Mouse (Mus musculus) neural tube, embryonic 12.5 days (tissue): ENCODE data around the gene Slc36a2. TPM values are rescaled to one million over a fixed set of nuclear protein-coding genes. Genes with fewer than 3 reads are reported as not detected.

Experiments used
- ATAC-seq: fragments of 200-750 bp; cut with Nextera tagmentation; 2 replicates; pipeline ENCODE4 v1.8.0; 2017; ENCODE audit warnings: low read depth, mild to moderate bottlenecking, moderate TSS enrichment, moderate library complexity; ENCODE audit not compliant: low FRiP score
- H3K27ac ChIP-seq: fragments of 300-500 bp; sonication (generic); 2 replicates; pipeline ENCODE4 v1.5.1; 2016
- H3K27me3 ChIP-seq: fragments of 300-500 bp; sonication (generic); replicated peaks from 2 replicates; pipeline ENCODE4 v1.6.1; 2016; ENCODE audit warnings: mild to moderate bottlenecking
- H3K36me3 ChIP-seq: fragments of 300-500 bp; sonication (generic); 2 replicates; pipeline ENCODE4 v1.6.1; 2016; ENCODE audit warnings: mild to moderate bottlenecking
- H3K4me1 ChIP-seq: fragments of 300-500 bp; sonication (generic); 2 replicates; pipeline ENCODE4 v1.6.1; 2016
- H3K4me2 ChIP-seq: fragments of 300-500 bp; sonication (generic); replicated peaks from 2 replicates; pipeline ENCODE4 v1.6.1; 2016; ENCODE audit warnings: mild to moderate bottlenecking
- H3K4me3 ChIP-seq: fragments of 300-500 bp; sonication (generic); 2 replicates; pipeline ENCODE4 v1.5.1; 2016
- H3K9ac ChIP-seq: fragments of 300-500 bp; sonication (generic); 2 replicates; pipeline ENCODE4 v1.6.1; 2016; ENCODE audit warnings: mild to moderate bottlenecking
- H3K9me3 ChIP-seq: fragments of 300-500 bp; sonication (generic); 2 replicates; pipeline ENCODE4 v1.6.1; 2016; ENCODE audit warnings: mild to moderate bottlenecking
- WGBS: fragments of 180-500 bp; shearing (Covaris S2); methylation state at CpG from one replicate; pipeline ENCODE4 v1.1.7; 2016; 5-methylcytosine and 5-hydroxymethylcytosine counted together
- polyA plus RNA-seq: library from polyadenylated mRNA; unstranded; fragments of >200 nt; fragmentation: Nextera tagmentation; extraction: Ambion mirVana; gene quantifications from 2 replicates; pipeline ENCODE4 v1.2.1, GENCODE M21; 2016

Slc36a2 gene
- polyA plus RNA-seq: 0.81 and 0.88 TPM in 2 replicates

DNA sequence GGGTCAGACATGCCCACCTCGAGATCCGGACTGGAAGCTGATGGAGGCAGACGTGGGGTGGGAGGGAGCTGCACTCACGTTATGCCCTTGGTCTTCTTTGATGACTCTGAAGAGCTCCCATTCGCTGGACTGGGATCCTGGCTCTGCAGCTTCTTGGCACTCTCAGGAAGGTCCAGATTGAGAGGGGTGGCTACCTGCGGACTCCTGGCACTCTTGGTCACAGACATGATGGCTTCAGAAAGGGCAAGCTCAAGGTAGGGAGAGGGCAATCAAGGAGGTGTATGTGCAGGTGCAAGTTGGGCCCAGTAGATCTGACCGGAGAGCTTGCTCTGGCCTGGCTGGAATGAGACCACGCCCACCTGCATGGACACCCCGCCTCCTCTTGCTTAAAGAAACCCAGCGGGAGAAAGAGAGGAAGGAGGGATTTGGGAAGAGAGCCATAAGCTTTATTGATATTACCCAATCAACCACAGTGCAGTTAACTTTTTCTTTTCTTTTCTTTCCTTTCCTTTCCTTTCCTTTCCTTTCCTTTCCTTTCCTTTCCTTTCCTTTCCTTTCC lies at the start of gene Slc36a2:
TSS of gene Slc36a2 (minus strand) at position 345 of the 559 bp plus-strand sequence.
- Histone ChIP-seq H3K4me3 (no peak within 1 kb of the TSS), H3K36me3 (no peaks in the 10 kb centered on the region), H3K9me3 (no peaks in the 10 kb centered on the region), H3K4me1 (no peaks in the 10 kb centered on the region), H3K27me3 (no peaks in the 10 kb centered on the region), H3K9ac (no peak within 1 kb of the TSS), H3K27ac (no peak within 1 kb of the TSS), H3K4me2 (no peak within 1 kb of the TSS)
- ATAC-seq: no peak
- WGBS: 20% methylated on average over 10 of the region's 10 CpGs

DNA sequence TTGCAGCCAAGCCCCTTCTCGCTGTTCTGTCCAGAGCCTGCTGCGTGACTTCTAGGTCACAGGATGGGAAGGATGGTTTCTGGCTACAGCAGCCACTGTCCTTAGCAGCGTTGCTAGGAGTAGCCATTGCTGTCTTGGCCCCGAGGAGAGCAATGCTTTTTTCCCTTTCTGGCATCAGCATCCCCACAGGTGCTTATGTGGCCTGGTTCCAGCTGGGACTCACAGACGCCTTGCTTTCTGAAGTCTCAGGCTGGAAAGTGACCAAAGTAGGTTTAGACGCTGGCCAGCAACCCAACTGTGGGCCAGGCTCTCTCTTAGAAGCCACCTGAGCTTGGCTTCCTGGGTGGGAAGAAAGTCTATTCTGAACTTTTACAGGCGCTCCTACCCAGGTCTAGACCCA lies 49.4 kb upstream of the Slc36a2 start:
- Histone ChIP-seq H3K4me3 (no peak overlapping the region), H3K4me2 (no peak overlapping the region), H3K9ac (no peak overlapping the region), H3K36me3 (peaks cover 24% of the 10 kb centered on the region), H3K27ac (no peak overlapping the region), H3K4me1 (no peaks in the 10 kb centered on the region), H3K27me3 (no peaks in the 10 kb centered on the region), H3K9me3 (no peaks in the 10 kb centered on the region)
- WGBS: 92% methylated on average over 7 of the region's 7 CpGs
- ATAC-seq: no peak

DNA sequence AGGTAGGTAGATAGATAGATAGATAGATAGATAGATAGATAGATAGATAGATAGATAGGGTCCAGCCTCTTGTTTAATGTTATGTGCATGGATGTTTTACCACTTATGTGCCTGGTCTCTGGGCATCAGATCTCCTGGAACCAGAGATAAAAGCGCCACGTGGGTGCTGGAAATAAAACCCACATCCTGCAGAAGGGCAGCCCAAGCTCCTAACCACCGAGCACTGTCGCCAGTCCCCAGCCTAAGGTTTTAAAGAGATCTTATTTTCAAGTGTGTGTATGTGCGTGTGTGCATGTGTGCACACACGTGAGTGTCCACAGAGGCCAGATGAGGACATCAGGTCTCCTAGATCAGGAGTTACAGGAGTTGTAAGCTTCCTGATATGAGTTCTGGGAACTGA lies 46.2 kb upstream of the Slc36a2 start:
- H3K9ac ChIP-seq: no peak overlapping the region
- no peaks in the 10 kb centered on the region for H3K9me3 ChIP-seq
- H3K27me3 ChIP-seq: no peaks in the 10 kb centered on the region
- no peak overlapping the region for H3K27ac ChIP-seq
- ATAC-seq: no peak
- H3K4me1 ChIP-seq: no peaks in the 10 kb centered on the region
- H3K4me3 ChIP-seq: no peak overlapping the region
- H3K4me2 ChIP-seq: no peak overlapping the region
- peaks cover 44% of the 10 kb centered on the region for H3K36me3 ChIP-seq
- WGBS: 94% methylated on average over 6 of the region's 6 CpGs

DNA sequence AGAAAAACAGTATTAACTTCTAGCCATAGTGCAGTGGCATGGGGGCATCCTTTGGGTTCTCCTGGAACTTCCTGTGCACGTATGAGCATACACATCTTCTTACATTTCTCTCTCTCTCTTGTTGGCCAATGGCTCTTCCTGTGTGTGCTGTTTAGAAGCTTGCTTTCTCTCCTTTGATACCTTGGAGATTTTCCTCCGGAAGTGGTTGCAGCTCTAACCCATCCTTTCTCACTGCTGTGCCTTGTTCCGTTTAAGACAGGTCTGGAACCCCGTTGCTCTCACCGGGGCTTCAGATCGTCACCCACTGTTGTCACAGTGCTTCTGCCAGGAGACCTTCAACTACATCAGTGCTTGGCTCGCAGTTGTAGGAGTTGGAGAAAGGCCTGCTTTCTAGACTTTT lies 36.4 kb upstream of the Slc36a2 start:
- Histone ChIP-seq H3K9me3 (no peaks in the 10 kb centered on the region), H3K36me3 (peaks cover 61% of the 10 kb centered on the region), H3K4me1 (no peaks in the 10 kb centered on the region), H3K9ac (no peak overlapping the region), H3K4me3 (no peak overlapping the region), H3K27me3 (no peaks in the 10 kb centered on the region), H3K4me2 (no peak overlapping the region), H3K27ac (no peak overlapping the region)
- no peak for ATAC-seq
- WGBS: 90% methylated on average over 7 of the region's 7 CpGs

DNA sequence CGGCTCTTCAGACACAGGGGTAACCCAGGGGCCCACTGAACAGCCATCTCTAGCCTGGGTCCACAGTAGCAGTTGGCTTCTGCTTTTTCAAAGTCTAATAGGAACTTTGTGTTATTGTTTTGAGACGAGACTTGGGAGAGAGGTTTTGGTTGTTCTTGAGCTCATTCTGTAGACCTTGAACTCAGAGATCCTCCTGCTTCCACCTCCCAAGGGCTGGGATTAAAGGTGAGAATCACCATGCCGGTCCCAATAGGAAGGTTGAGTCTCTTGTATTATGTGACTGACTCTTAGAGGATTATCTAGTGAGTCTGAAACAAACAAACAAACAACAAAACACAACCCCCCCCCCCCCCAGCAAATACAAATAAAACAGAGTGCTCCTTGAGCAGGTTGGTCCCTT lies 33.6 kb upstream of the Slc36a2 start:
- ATAC-seq: no peak
- no peaks in the 10 kb centered on the region for H3K27me3 ChIP-seq
- WGBS: 87% methylated on average over 3 of the region's 3 CpGs
- H3K4me1 ChIP-seq: no peaks in the 10 kb centered on the region
- no peak overlapping the region for H3K4me3 ChIP-seq
- no peak overlapping the region for H3K27ac ChIP-seq
- H3K36me3 ChIP-seq: peaks cover 42% of the 10 kb centered on the region
- no peak overlapping the region for H3K9ac ChIP-seq
- H3K9me3 ChIP-seq: no peaks in the 10 kb centered on the region
- no peak overlapping the region for H3K4me2 ChIP-seq

DNA sequence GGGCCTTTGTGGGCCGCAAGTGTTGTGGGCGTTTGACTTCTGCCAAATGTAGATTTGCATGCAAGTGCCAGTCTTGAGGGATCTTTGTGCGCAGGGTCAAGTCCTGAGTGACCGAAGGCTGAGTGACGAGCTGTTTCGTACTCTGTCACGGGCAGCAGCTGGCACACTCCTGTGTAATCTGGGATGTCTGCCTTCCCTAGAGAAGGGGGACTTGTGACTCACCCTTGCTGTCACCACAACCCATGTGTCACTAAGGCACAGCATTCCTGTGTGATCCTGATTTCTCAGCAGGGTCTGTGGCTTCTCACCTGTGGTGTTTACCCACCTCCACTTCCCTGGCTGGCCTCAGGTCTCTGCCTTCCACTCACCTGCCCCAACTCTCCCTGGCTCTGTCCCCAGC lies 33.0 kb upstream of the Slc36a2 start:
- 94% methylated on average over 7 of the region's 7 CpGs for WGBS
- ATAC-seq: no peak

DNA sequence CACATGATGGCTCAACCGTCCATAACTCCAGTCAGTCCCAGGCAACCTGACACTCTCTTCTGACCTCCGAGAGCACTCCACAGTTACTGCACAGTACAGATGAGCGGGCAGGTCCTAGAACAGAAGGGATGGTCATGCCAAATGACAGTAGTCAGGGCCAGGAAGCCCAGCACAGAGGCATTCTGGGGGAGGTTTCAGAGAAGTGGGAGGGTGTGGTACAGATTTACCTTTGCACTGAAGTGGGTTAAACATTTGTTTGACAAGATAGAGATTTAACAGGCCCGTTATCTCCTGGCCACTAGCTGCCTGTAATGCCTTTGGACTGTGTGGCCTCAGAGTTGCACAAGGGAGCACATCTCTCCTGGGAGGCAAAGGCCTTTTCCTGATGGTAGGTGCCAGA lies 32.5 kb upstream of the Slc36a2 start:
- ATAC-seq: no peak
- Histone ChIP-seq H3K27ac (no peak overlapping the region), H3K9me3 (no peaks in the 10 kb centered on the region), H3K4me3 (no peak overlapping the region), H3K4me1 (no peaks in the 10 kb centered on the region), H3K27me3 (no peaks in the 10 kb centered on the region), H3K4me2 (no peak overlapping the region), H3K36me3 (peaks cover 36% of the 10 kb centered on the region), H3K9ac (no peak overlapping the region)
- WGBS: 89% methylated on average over 4 of the region's 4 CpGs

More for the DNA sequence above, 33.0 kb upstream of the Slc36a2 start:
- H3K27me3 ChIP-seq: no peaks in the 10 kb centered on the region
- no peaks in the 10 kb centered on the region for H3K4me1 ChIP-seq
- H3K4me3 ChIP-seq: no peak overlapping the region
- H3K9me3 ChIP-seq: no peaks in the 10 kb centered on the region
- H3K36me3 ChIP-seq: peaks cover 36% of the 10 kb centered on the region
- H3K27ac ChIP-seq: no peak overlapping the region
- no peak overlapping the region for H3K4me2 ChIP-seq
- no peak overlapping the region for H3K9ac ChIP-seq

DNA sequence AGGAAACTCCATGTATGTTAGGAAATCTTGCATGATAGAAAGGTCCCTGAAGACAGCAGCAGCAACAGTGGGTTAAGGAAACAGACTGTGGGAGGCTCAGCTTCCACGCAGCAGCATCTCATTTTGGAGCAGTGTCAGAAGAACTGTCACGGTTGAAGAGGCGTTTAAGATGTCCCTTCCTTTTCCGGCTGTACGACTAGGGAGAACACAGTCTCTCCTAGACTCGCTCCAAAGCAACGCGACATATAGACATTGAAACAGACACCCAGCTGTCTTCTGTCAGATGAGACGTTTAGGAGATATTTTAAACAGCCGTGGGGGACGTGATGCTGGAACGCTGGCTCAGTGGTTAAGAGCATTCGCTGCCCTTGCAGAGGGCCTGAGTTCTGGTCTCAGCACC lies 32.0 kb upstream of the Slc36a2 start:
- Histone ChIP-seq H3K4me3 (no peak overlapping the region), H3K27me3 (no peaks in the 10 kb centered on the region), H3K27ac (no peak overlapping the region), H3K4me1 (no peaks in the 10 kb centered on the region), H3K36me3 (peaks cover 33% of the 10 kb centered on the region; the same call in 1 of the 2 replicates), H3K9ac (no peak overlapping the region), H3K9me3 (no peaks in the 10 kb centered on the region), H3K4me2 (no peak overlapping the region)
- ATAC-seq: no peak
- 86% methylated on average over 13 of the region's 13 CpGs for WGBS

DNA sequence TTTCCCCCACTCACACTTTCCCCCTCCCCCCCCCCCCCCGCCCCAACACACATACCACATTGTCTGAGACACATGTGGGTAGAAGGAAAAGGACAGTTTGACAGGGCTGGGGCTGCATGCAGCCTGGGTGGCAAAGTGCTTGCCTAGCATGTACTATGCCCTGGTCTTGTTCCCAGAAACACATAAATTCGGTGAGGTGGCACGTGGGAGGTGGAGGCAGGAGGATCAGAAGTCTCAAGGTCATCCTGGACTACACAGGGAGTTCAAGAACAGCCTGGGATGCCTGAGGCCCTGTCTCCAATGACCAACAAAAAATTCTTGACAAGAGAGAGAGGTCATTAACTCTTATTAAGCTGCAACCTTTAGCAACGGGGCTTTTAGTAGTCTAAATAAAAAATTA lies 31.2 kb upstream of the Slc36a2 start:
- 79% methylated on average over 3 of the region's 4 CpGs for WGBS
- Histone ChIP-seq H3K9me3 (no peaks in the 10 kb centered on the region), H3K4me1 (no peaks in the 10 kb centered on the region), H3K4me3 (no peak overlapping the region), H3K36me3 (peaks cover 26% of the 10 kb centered on the region; the same call in 1 of the 2 replicates), H3K27ac (no peak overlapping the region), H3K4me2 (no peak overlapping the region), H3K9ac (no peak overlapping the region), H3K27me3 (no peaks in the 10 kb centered on the region)
- ATAC-seq: no peak

DNA sequence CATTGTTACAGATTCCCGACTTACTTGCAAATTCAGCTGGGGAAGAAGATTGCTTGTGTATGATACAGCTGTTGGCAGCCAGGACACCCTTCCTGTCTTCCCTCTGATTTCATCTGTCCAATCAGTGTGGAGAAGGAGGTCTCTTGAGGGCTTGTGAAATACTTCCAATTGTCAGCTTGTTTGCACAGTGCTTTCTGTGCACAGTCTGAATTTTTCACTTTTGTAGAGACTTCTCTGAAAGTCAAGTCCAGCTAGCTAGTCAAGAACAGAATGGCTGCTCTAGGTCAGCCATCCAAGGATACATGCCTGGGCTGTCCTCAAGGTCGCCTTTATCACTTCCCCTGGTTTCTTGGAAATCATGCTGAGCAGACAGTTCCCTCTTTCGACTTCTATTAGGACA lies 30.1 kb upstream of the Slc36a2 start:
- Histone ChIP-seq H3K4me1 (no peaks in the 10 kb centered on the region), H3K4me2 (no peak overlapping the region), H3K9me3 (no peaks in the 10 kb centered on the region), H3K36me3 (peaks cover 16% of the 10 kb centered on the region; the same call in 1 of the 2 replicates), H3K27ac (no peak overlapping the region), H3K27me3 (no peaks in the 10 kb centered on the region), H3K9ac (no peak overlapping the region), H3K4me3 (no peak overlapping the region)
- WGBS: 86% methylated on average over 3 of the region's 3 CpGs
- no peak for ATAC-seq

DNA sequence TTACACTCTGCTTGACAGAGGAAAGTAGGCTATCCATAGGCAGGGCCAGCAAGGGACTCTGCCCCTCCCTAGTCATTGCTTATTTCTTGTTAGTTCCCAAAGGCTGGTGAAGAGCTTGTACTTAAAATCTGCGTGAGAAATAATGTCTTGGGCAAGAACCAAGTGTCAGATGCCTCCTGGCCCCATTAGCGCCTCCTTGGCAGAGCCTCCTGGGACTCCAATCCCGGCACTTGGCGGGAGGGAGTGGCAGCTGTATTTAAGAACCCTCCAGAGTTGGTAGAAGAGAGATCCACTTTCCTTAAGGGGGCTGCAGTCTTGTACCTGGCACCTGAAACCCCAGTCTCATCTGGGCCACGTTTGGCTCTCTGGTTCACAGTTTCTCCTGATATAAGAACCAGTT lies 29.3 kb upstream of the Slc36a2 start:
- no peaks in the 10 kb centered on the region for H3K9me3 ChIP-seq
- no peak overlapping the region for H3K4me3 ChIP-seq
- no peak for ATAC-seq
- H3K9ac ChIP-seq: no peak overlapping the region
- no peaks in the 10 kb centered on the region for H3K27me3 ChIP-seq
- no peak overlapping the region for H3K4me2 ChIP-seq
- 83% methylated on average over 5 of the region's 5 CpGs for WGBS
- peaks cover 7% of the 10 kb centered on the region; the same call in 1 of the 2 replicates for H3K4me1 ChIP-seq
- H3K27ac ChIP-seq: no peak overlapping the region
- H3K36me3 ChIP-seq: peaks cover 9% of the 10 kb centered on the region; the same call in 1 of the 2 replicates

DNA sequence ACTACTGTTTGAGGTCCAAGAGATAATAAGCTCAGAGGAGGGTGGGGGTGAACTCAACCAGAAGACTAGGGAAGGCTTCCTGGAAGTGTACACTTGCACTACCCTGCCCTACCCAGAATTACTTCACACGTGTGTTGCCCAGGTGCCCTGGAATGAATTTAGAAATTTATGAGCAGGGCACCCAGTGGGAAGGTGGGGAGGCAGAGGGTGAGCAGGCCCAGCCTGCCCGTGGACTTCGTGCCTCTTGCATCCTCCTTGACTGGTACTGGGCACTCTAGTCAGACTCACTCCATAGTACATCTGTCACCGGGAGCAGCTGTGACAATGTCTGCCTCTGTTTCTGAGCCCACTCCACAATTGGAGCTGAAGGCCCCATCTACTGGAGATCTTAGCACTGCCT lies 28.6 kb upstream of the Slc36a2 start:
- 86% methylated on average over 4 of the region's 4 CpGs for WGBS
- Histone ChIP-seq H3K4me1 (peaks cover 7% of the 10 kb centered on the region; the same call in 1 of the 2 replicates), H3K9ac (no peak overlapping the region), H3K27me3 (no peaks in the 10 kb centered on the region), H3K36me3 (0 out of 2 replicates have a peak, but pooled peaks cover 5% of the 10 kb centered on the region), H3K4me3 (no peak overlapping the region), H3K9me3 (no peaks in the 10 kb centered on the region), H3K4me2 (no peak overlapping the region), H3K27ac (no peak overlapping the region)
- no peak for ATAC-seq

DNA sequence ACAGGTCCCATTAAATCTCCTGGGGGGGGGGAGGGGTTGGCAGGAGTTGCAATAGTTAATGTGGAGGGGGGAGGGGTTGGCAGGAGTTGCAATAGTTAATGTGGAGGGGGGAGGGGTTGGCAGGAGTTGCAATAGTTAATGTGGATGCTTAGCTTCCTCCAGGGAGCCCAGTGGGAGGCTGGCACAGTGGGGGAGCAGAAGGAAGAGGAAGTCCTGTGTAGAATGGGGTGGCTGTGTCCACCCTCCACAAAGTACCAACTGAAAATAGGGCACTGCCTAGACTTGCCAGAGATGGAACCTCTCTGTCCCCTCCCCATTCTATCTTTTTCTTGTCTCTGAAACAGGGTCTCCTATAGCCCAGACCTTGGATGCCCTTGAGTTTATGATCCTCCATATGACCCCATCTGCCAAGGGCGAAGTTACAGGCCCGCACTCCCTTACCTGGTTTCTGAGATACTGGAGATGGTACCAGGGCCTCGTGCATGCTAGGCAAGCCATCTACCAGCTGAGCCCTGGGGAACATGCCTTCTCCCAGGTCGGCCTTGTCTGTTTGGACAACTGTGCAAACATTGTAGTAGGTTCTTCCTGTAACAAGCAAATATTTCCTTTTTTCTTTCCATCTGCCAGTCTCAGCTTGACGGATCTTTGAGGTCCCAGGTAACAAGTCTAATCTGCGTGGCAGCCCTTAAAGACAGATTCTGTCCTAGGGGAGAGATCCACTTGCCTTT lies 24.9 kb upstream of the Slc36a2 start:
- H3K9ac ChIP-seq: no peak overlapping the region
- no peak overlapping the region for H3K27ac ChIP-seq
- peaks cover 21% of the 10 kb centered on the region for H3K4me1 ChIP-seq
- no peak overlapping the region for H3K4me2 ChIP-seq
- H3K36me3 ChIP-seq: no peaks in the 10 kb centered on the region
- H3K4me3 ChIP-seq: no peak overlapping the region
- no peak for ATAC-seq
- WGBS: 80% methylated on average over 6 of the region's 6 CpGs
- H3K9me3 ChIP-seq: no peaks in the 10 kb centered on the region
- no peaks in the 10 kb centered on the region for H3K27me3 ChIP-seq
